15 mouse cellular contexts compared by ENCODE assay signal in the genomic region with DNA sequence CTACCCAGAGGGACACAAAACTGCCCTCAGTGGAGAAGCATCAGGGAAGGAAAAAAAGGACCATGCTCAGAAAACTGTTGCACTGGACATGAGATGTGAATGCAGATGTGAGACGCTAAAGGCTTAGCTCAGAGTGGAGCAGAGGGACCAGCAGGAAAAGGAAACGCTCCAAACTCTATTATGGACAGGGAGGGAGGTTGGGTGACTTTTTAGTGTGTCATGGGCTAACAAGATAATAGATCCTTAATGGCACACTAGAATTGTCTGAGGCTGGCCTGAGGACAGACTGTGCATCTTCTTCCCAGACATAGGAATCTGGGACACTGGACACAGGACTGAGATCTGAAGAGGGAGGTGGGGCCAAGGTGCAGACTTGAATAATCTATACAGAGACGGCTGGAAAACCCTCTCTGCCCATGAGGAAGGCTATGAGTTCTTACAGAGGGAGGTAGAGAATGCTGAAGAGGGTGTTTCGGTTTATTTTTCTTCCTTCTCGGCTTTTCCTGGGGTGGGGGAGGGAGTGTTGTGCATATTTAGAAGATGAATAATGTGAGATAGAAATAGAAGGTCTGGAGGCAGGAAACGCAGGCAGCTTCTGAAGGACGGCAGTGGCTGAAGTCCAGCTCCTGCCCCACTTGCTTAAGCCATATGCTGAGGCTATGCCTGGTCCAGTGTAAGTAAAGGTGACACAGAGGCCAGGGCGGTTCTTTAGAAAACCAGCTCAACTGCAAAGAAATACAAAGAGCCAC. TPM values are rescaled to one million over a fixed set of nuclear protein-coding genes. Genes with fewer than 3 reads are reported as not detected.
DNase-seq lines count a peak whose midpoint lies in the region; ATAC-seq and TF ChIP-seq lines count a peak whose summit lies in the region.
"Had no signal": no experiment of that assay in that cellular context is flagged by ENCODE, and none has a peak within 500 bp of the region (broad histone marks: within the 10 kb centered on the region; RNA-seq: fewer than 3 reads in every experiment).

No protein-coding gene starts in this region.

- intact Hi-C loops in gastrocnemius, adult 2 months (cut with DNase I), result no loop called here

- H3K27ac ChIP-seq in gastrocnemius, adult 2 months, result peak overlapping the region; percentile 57
- H3K27ac ChIP-seq in lung, embryonic 16.5 days (ENCODE audit: low read length), result peak overlapping the region; percentile 87
- H3K27ac ChIP-seq in liver, postnatal 0 days (ENCODE audit: low read depth), result no peak overlapping the region
- H3K27ac ChIP-seq in forebrain, embryonic 10.5 days, result no peak overlapping the region
- H3K27ac ChIP-seq: liver, embryonic 13.5 days had no signal

- no peaks in the 10 kb centered on the region for H3K36me3 ChIP-seq in lung, embryonic 16.5 days (ENCODE audit: control insufficient read depth, insufficient read depth, low read length)
- no peaks in the 10 kb centered on the region for H3K36me3 ChIP-seq in liver, postnatal 0 days (replicated peaks; ENCODE audit: insufficient read depth, low read length)
- H3K36me3 ChIP-seq in forebrain, embryonic 10.5 days (replicated peaks), result no peaks in the 10 kb centered on the region
- H3K36me3 ChIP-seq: liver, embryonic 13.5 days had no signal

- no peak for TF ChIP-seq CTCF in gastrocnemius, adult 2 months (IDR thresholded peaks at IDR 0.05)
- no peak for TF ChIP-seq CTCF in lung, adult 2 months (IDR thresholded peaks at IDR 0.05; ENCODE audit: insufficient read depth, low read length)
- no peak for TF ChIP-seq CTCF in liver, postnatal 0 days (IDR thresholded peaks at IDR 0.05; ENCODE audit: low read depth)

- no peak for TF ChIP-seq POLR2A in lung, adult 2 months (IDR thresholded peaks at IDR 0.05; ENCODE audit: borderline replicate concordance, extremely low read depth, low read depth, low read length)

- no peak overlapping the region for H3K4me3 ChIP-seq in gastrocnemius, adult 2 months
- no peak overlapping the region for H3K4me3 ChIP-seq in lung, adult 2 months (replicated peaks; ENCODE audit: extremely low read depth, low read depth, low read length)
- no peak overlapping the region for H3K4me3 ChIP-seq in lung, embryonic 16.5 days (ENCODE audit: low read length)
- no peak overlapping the region for H3K4me3 ChIP-seq in liver, postnatal 0 days (ENCODE audit: low read depth, low read length)
- no peak overlapping the region for H3K4me3 ChIP-seq in forebrain, embryonic 10.5 days
- H3K4me3 ChIP-seq: liver, embryonic 13.5 days had no signal

- H3K27me3 ChIP-seq in lung, embryonic 16.5 days (ENCODE audit: control insufficient read depth, insufficient read depth, low read depth, low read length), result no peaks in the 10 kb centered on the region
- no peaks in the 10 kb centered on the region for H3K27me3 ChIP-seq in liver, postnatal 0 days (ENCODE audit: insufficient read depth, low read length)
- H3K27me3 ChIP-seq in forebrain, embryonic 10.5 days (ENCODE audit: poor library complexity, severe bottlenecking), result no peaks in the 10 kb centered on the region
- H3K27me3 ChIP-seq: liver, embryonic 13.5 days; Patski had no signal

- peak; percentile 95 for ATAC-seq in lung, embryonic 16.5 days (ENCODE audit: low read depth)
- no peak for ATAC-seq in liver, postnatal 0 days
- ATAC-seq: intestine, embryonic 16.5 days; Patski had no signal

- WGBS in lung, adult 2 months, result 18% methylated on average over 8 of the region's 8 CpGs
- 20% methylated on average over 8 of the region's 8 CpGs for WGBS in lung, embryonic 16.5 days
- 49% methylated on average over 8 of the region's 8 CpGs for WGBS in liver, postnatal 0 days (ENCODE audit: insufficient replicate concordance)
- WGBS in forebrain, embryonic 10.5 days, result 81% methylated on average over 8 of the region's 8 CpGs

- H3K4me1 ChIP-seq in lung, adult 2 months (ENCODE audit: control insufficient read depth, insufficient read depth, low read length), result peaks cover 2% of the 10 kb centered on the region
- peaks cover 18% of the 10 kb centered on the region for H3K4me1 ChIP-seq in lung, embryonic 16.5 days (replicated peaks; ENCODE audit: control insufficient read depth, insufficient read depth, low read length)
- H3K4me1 ChIP-seq in liver, postnatal 0 days (ENCODE audit: insufficient read depth), result no peaks in the 10 kb centered on the region
- H3K4me1 ChIP-seq in forebrain, embryonic 10.5 days, result 0 out of 2 replicates have a peak, but pooled peaks cover under 1% of the 10 kb centered on the region
- H3K4me1 ChIP-seq: liver, embryonic 13.5 days had no signal

- no peak for DNase-seq in gastrocnemius, adult 2 months
- DNase-seq in gastrocnemius, postnatal 4 days (ENCODE audit: low spot score in 2 of 2), result no peak
- DNase-seq in lung, adult 18-20 months, result peak; percentile 11 to 26
- no peak for DNase-seq in lung, adult 2 months
- DNase-seq in telencephalon, adult 2 months (ENCODE audit: low read depth, low spot score), result peak; percentile 77
- DNase-seq in liver, postnatal 0 days, result no peak
- DNase-seq in forebrain, embryonic 10.5 days (ENCODE audit: extremely low spot score, low spot score), result no peak
- DNase-seq: liver, embryonic 13.5 days; midbrain, embryonic 14.5 days; thymus, adult 2 months had no signal

- H3K9me3 ChIP-seq in lung, embryonic 16.5 days (ENCODE audit: control insufficient read depth, low read length), result no peaks in the 10 kb centered on the region
- no peaks in the 10 kb centered on the region for H3K9me3 ChIP-seq in liver, postnatal 0 days (ENCODE audit: low read length)
- no peaks in the 10 kb centered on the region for H3K9me3 ChIP-seq in forebrain, embryonic 10.5 days
- H3K9me3 ChIP-seq: liver, embryonic 13.5 days had no signal

- no peak overlapping the region; the same call in 1 of the 2 replicates for H3K9ac ChIP-seq in lung, embryonic 16.5 days (ENCODE audit: low read length)
- H3K9ac ChIP-seq in liver, postnatal 0 days (replicated peaks), result no peak overlapping the region
- H3K9ac ChIP-seq: liver, embryonic 13.5 days had no signal

- no peak for TF ChIP-seq EP300 in liver, postnatal 0 days (IDR thresholded peaks at IDR 0.05; ENCODE audit: low read depth)

- peak overlapping the region; percentile 25 for H3K4me2 ChIP-seq in lung, embryonic 16.5 days (ENCODE audit: low read depth, low read length)
- H3K4me2 ChIP-seq in liver, postnatal 0 days (ENCODE audit: low read depth, low read length), result no peak overlapping the region
- H3K4me2 ChIP-seq: liver, embryonic 13.5 days had no signal

RNA-seq across cellular contexts. Expression of a gene that starts 6.0 kb away (rescaled TPM):
- total RNA-seq in gastrocnemius, adult 2 months (2021), result not detected
- total RNA-seq in gastrocnemius, postnatal 4 days (2021), result not detected
- not detected in 2 replicates for polyA plus RNA-seq in lung, adult 2 months (2012; rRNA removed)
- not detected in 2 replicates for polyA plus RNA-seq in lung, embryonic 16.5 days (2015; fragmentation: Nextera tagmentation; extraction: Ambion mirVana)
- not detected in 2 replicates for polyA plus RNA-seq in liver, postnatal 0 days (2015; fragmentation: Nextera tagmentation; extraction: Ambion mirVana)
- not detected in 2 replicates for polyA plus RNA-seq in forebrain, embryonic 10.5 days (2016; fragmentation: Nextera tagmentation; extraction: Ambion mirVana)
- total RNA-seq: hematopoietic stem cell, adult 5-6 weeks; layer of hippocampus, postnatal 10 days had no signal
- polyA plus RNA-seq: intestine, embryonic 16.5 days; liver, embryonic 13.5 days; midbrain, embryonic 14.5 days; Patski; thymus, adult 2 months had no signal

RNA-seq across cellular contexts. Expression of a gene that starts 46.7 kb away (rescaled TPM):
- total RNA-seq in gastrocnemius, adult 2 months (2021), result 1 to 10 TPM; 2.1 to 2.5 TPM
- total RNA-seq in gastrocnemius, postnatal 4 days (2021), result 1 to 10 TPM; 6.5 to 7.2 TPM
- 1.5 and 2.4 TPM in 2 replicates for polyA plus RNA-seq in lung, adult 2 months (2012; rRNA removed)
- polyA plus RNA-seq in lung, embryonic 16.5 days (2015; fragmentation: Nextera tagmentation; extraction: Ambion mirVana), result 7.9 and 8.0 TPM in 2 replicates
- polyA plus RNA-seq in liver, postnatal 0 days (2015; fragmentation: Nextera tagmentation; extraction: Ambion mirVana), result 1.2 and 1.3 TPM in 2 replicates
- polyA plus RNA-seq in forebrain, embryonic 10.5 days (2016; fragmentation: Nextera tagmentation; extraction: Ambion mirVana), result 11.5 and 12.2 TPM in 2 replicates

Comparison
In these comparisons a context has a peak if more than half of its experiments do, and no peak if none do; other contexts are left out.
1. DNase-seq: peak in lung, adult 18-20 months (2 of 2) and telencephalon, adult 2 months (single experiment); none in gastrocnemius, adult 2 months (single experiment), gastrocnemius, postnatal 4 days (0 of 2), lung, adult 2 months (single experiment), liver, postnatal 0 days (single experiment) and forebrain, embryonic 10.5 days (single experiment).
2. H3K27ac ChIP-seq: peak in gastrocnemius, adult 2 months (single experiment) and lung, embryonic 16.5 days (single experiment); none in liver, postnatal 0 days (single experiment) and forebrain, embryonic 10.5 days (single experiment).